Mouse (Mus musculus) cerebellum, postnatal 4 days (tissue): ENCODE measurements around the gene Ube2i.
A peak's percentile ranks its signal among the peaks of the same experiment; 100 is the strongest.
"Not testable (repeated sequence)": the region's sequence is repeated elsewhere in the genome, so short reads cannot be mapped to it uniquely, and the experiment has no call there.

Experiments
- DNase-seq, 2 experiments: peaks; one replicate each; pipeline ENCODE4 v3.0.0; 2022; ENCODE audit warnings: low spot score in 2 of 2, mixed read lengths in 1 of 2

Gene Ube2i

GRCm38 (mm10) chr17:25253760-25254159 lies 20.7 kb downstream of the Ube2i start:
- DNase-seq = no peak

GRCm38 (mm10) chr17:25252643-25253042 lies 21.8 kb downstream of the Ube2i start:
- no peak for DNase-seq

- DNase-seq = peak in 1 of 2 experiments; percentile 54
Observed at GRCm38 (mm10) chr17:25250181-25250835, 24.1 kb downstream of the Ube2i start.

DNA sequence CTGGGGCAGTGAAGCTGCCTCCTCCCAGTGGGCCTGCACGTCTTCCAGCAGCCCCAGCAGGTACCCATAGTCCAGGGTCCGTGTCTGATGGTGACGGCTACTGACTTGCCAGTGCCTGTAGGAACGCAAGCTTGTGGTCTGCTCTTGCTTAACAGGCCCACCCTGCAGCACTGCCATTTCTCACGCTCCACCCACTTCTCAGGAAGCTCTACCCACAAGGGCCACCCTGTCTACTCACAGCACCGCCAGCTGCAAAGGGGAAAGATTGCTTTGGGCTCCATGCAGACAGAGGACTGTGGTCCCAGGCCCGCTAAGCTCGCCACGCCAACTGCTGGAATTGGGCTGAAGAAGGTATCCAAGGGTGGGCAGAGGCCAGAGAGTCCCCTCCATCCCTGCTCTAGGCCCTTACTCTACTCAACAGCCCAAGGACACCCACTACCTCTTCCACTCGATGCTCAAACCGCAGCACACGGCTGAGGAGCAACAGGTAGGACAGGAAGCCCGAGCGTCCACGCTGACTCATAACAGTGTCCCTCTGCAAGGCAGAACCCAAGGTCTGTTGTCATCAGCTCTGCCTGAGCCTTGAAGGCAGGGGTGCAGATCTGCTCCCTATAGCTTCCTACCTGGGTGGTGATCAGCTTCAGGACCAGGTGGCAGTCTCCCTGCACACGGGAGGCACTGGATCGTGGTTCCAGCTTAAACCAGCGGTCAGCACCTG lies 26.2 kb downstream of the Ube2i start:
- DNase-seq = no peak

- DNase-seq = no peak
Observed at GRCm38 (mm10) chr17:25244239-25244638, 30.2 kb downstream of the Ube2i start.

- DNase-seq = no peak
Observed at GRCm38 (mm10) chr17:25243131-25243780, 31.2 kb downstream of the Ube2i start.

DNA sequence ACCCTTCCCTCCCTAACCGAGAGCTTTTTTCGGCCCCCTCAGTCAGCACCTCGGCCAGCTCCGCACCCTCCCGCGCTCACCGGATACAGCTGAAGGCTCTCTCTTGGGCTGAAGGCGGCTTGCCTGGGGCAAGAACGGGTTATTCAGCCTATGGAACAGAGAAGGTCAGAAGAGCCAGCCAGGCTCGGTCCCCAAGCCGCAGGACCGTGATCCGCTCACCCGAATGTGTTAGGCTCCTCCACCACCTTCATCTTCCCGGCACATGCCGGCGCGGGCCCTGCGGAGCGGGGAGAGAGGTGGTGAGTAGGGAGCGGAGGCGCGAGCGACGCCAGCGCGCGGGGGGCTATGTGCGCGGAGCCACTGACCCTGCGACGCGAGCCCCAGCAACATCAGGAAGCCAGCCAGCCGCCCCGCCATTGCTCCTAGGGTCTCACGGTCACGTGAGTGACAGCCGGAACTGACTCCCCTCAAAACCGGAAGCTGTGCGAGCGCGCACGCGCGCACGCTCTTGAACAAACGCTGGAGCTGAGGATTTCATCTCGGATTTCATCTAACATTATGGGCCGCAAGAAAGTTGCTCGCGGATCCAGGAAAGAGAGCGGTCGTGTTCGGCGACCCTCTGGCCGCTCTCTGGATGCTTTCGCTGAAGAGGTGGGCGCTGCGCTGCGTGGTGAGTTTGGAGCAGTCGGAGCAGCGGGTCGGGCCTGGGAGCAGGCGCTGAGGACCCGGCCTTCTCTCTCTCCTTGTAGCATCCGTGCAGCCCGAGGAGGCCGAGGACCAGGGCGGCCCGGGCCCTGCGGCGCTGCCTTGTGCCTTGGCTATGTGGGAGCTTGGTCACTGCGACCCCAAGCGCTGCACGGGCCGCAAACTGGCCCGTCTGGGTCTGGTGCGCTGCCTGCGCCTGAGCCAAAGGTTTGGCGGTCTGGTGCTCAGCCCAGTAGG lies 34.5 kb downstream of the Ube2i start, which contains the start of the genes Gnptg and Tsr3:
Gene Gnptg, minus strand, starts transcription at position 430 of the 942 bp plus-strand sequence.
Gene Tsr3, plus strand, starts transcription at position 476 of the 942 bp plus-strand sequence.
- peak; percentile 67 to 84 for DNase-seq

DNA sequence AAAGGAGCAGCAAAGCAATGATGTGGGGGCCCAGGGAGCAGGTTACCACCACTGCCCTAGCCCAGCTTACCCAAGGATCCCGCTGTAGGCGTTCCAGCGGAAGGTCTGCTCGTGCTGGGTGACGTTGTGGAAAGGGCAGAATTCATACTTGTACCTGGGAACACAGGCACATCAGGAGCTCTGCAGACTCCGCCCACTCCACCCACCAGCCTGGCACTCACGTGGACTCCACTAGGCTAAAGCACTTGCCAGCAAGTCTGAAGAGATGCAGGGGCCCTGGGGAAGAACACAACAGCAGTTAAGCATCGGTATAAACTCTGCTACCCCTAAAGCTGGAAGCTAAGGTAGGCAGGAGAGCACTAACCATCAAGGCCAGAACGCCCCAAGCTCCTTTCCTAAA lies 38.8 kb downstream of the Ube2i start:
- no peak for DNase-seq

GRCm38 (mm10) chr17:25231621-25232020 lies 42.8 kb downstream of the Ube2i start:
- not testable (repeated sequence) for DNase-seq

GRCm38 (mm10) chr17:25230700-25231099 lies 43.7 kb downstream of the Ube2i start:
- no peak for DNase-seq

GRCm38 (mm10) chr17:25230014-25230655 lies 44.3 kb downstream of the Ube2i start:
- not testable (repeated sequence) for DNase-seq

GRCm38 (mm10) chr17:25227991-25228390 lies 46.4 kb downstream of the Ube2i start:
- no peak for DNase-seq

DNA sequence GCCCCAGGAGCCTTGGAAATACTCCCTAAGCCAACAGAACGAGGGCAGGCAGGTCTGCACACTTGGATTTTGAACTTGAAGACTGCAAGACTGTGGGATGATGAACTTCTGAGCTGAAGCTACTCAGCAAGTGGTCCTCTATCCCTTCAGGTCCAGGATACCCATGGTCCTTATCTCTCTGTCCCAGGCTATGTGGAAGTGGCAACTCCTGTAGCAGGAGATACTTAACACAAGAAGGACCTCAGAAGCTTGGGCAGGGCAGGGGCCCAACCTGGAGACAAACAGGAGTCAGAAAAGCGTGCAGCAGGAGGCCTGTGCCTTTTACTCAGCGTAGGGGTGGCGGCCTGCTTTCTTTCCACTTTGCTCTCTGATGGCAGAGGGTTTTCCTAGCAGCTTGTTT lies 48.8 kb downstream of the Ube2i start:
- DNase-seq = no peak

- DNase-seq = no peak
Observed at GRCm38 (mm10) chr17:25224586-25225222, 49.7 kb downstream of the Ube2i start.

- no peak for DNase-seq
Observed at GRCm38 (mm10) chr17:25222951-25223601, 51.3 kb downstream of the Ube2i start.

DNA sequence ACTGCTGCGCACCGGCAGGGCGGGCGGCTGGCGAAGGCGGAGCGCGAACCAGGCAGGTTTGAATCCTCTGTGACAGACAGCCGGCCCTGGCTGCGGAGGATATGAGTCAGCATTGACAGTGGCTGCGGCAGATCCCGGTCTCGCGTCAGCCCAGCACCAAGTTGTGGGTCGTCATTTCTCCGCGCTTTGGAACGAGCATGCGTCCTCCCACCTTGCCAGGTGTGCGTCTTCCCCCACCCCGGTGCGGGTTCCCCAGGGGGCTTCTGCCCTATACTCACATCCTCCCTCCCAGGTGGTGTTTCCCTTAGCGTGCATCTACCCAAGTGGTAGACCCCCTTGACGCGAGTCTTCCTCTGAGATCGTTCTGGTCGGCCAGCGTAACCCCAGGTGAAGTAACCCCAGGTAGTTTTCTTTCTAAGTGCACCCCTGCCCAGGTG lies 51.9 kb downstream of the Ube2i start:
- not testable (repeated sequence) for DNase-seq

GRCm38 (mm10) chr17:25221821-25222503 lies 52.5 kb downstream of the Ube2i start:
- DNase-seq = peak; percentile 42 to 43

- DNase-seq = no peak
Observed at GRCm38 (mm10) chr17:25220746-25221145, 53.7 kb downstream of the Ube2i start.
